Mouse (Mus musculus): ENCODE data around the gene RPS10-NUDT3. TPM values are rescaled to one million over a fixed set of nuclear protein-coding genes. Genes with fewer than 3 reads are reported as not detected.

The RPS10-NUDT3 gene
- polyA plus RNA-seq, 1 experiment from 2014 or later: not detected

GRCm38 (mm10) chr17:27579816-27580215, 55.2 kb downstream of the RPS10-NUDT3 start:
- Histone ChIP-seq H3K9ac (no peak overlapping the region), H3K4me3 (no peak overlapping the region), H3K9me3 (replicated peaks) (no peaks in the 10 kb centered on the region), H3K27ac (no peak overlapping the region), H3K36me3 (peaks cover 85% of the 10 kb centered on the region), H3K27me3 (no peaks in the 10 kb centered on the region), H3K4me1 (no peaks in the 10 kb centered on the region), H3K4me2 (replicated peaks) (no peak overlapping the region)
- ATAC-seq (ENCODE audit: low FRiP score): no peak
- WGBS: 94% methylated on average over 8 of the region's 8 CpGs

DNA sequence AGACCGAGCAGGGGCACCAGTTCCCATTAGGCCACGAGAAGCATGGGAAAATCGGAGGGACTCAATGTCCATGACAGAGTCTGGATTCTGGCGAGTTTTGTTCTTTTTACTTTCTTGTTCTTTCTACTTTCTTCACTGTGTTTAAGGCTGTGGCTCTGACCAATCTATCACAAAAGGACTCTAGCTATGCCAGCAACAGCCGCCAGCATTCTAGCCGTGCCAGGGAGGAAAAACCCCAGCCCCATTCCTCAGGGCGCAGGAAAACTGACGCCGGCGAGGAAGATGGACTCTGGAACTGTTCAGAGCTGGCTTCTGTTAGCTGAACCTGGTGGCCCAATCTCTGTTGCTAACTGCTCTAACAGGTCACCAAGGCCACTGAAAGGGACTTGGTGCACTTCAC, 56.5 kb downstream of the RPS10-NUDT3 start:
- no peak overlapping the region for H3K9ac ChIP-seq
- H3K9me3 ChIP-seq (replicated peaks): no peaks in the 10 kb centered on the region
- peaks cover 85% of the 10 kb centered on the region for H3K36me3 ChIP-seq
- no peaks in the 10 kb centered on the region for H3K4me1 ChIP-seq
- WGBS: 91% methylated on average over 10 of the region's 10 CpGs
- no peak overlapping the region for H3K27ac ChIP-seq
- no peaks in the 10 kb centered on the region for H3K27me3 ChIP-seq
- no peak overlapping the region for H3K4me3 ChIP-seq
- no peak for ATAC-seq (ENCODE audit: low FRiP score)
- no peak overlapping the region for H3K4me2 ChIP-seq (replicated peaks)

GRCm38 (mm10) chr17:27577468-27577867, 57.6 kb downstream of the RPS10-NUDT3 start:
- no peak overlapping the region for H3K4me2 ChIP-seq (replicated peaks)
- H3K36me3 ChIP-seq: peaks cover 80% of the 10 kb centered on the region
- no peaks in the 10 kb centered on the region for H3K9me3 ChIP-seq (replicated peaks)
- H3K4me1 ChIP-seq: no peaks in the 10 kb centered on the region
- H3K4me3 ChIP-seq: no peak overlapping the region
- no peak overlapping the region for H3K27ac ChIP-seq
- no peak; the same call in 1 of the 2 replicates for ATAC-seq (ENCODE audit: low FRiP score)
- H3K9ac ChIP-seq: no peak overlapping the region
- WGBS: 72% methylated on average over 6 of the region's 6 CpGs
- H3K27me3 ChIP-seq: no peaks in the 10 kb centered on the region

DNA sequence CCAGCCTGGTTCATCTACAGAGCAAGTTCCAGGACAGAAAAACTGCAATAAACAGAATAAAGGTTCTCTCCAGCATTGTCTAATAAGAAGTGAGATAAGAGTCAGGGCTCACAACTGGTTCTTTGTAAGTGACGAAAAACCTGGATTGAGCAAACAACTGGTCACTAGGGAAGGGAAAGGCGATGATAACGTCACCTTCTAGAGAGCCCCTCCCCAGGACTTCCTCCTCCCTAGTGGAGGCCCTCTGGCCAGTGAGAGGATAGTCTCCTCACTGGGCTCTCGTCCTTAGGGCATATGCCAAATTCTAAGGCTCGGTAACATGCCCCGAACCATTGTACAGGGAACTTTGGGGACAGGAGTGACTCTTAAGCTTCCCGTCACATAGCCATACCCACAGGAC, 59.0 kb downstream of the RPS10-NUDT3 start:
- ATAC-seq (ENCODE audit: low FRiP score): no peak
- H3K4me2 ChIP-seq (replicated peaks): no peak overlapping the region
- H3K9ac ChIP-seq: no peak overlapping the region
- H3K27me3 ChIP-seq: no peaks in the 10 kb centered on the region
- H3K36me3 ChIP-seq: peaks cover 66% of the 10 kb centered on the region
- no peaks in the 10 kb centered on the region for H3K4me1 ChIP-seq
- H3K9me3 ChIP-seq (replicated peaks): no peaks in the 10 kb centered on the region
- no peak overlapping the region for H3K27ac ChIP-seq
- WGBS: 89% methylated on average over 7 of the region's 7 CpGs
- no peak overlapping the region for H3K4me3 ChIP-seq

- ATAC-seq (ENCODE audit: low FRiP score): no peak
- Histone ChIP-seq H3K9me3 (replicated peaks) (no peaks in the 10 kb centered on the region), H3K36me3 (peaks cover 58% of the 10 kb centered on the region), H3K4me3 (no peak overlapping the region), H3K27ac (no peak overlapping the region), H3K4me2 (replicated peaks) (no peak overlapping the region), H3K4me1 (no peaks in the 10 kb centered on the region), H3K27me3 (no peaks in the 10 kb centered on the region), H3K9ac (no peak overlapping the region)
- WGBS: 90% methylated on average over 10 of the region's 10 CpGs
Observed at GRCm38 (mm10) chr17:27575116-27575776, 59.8 kb downstream of the RPS10-NUDT3 start.

DNA sequence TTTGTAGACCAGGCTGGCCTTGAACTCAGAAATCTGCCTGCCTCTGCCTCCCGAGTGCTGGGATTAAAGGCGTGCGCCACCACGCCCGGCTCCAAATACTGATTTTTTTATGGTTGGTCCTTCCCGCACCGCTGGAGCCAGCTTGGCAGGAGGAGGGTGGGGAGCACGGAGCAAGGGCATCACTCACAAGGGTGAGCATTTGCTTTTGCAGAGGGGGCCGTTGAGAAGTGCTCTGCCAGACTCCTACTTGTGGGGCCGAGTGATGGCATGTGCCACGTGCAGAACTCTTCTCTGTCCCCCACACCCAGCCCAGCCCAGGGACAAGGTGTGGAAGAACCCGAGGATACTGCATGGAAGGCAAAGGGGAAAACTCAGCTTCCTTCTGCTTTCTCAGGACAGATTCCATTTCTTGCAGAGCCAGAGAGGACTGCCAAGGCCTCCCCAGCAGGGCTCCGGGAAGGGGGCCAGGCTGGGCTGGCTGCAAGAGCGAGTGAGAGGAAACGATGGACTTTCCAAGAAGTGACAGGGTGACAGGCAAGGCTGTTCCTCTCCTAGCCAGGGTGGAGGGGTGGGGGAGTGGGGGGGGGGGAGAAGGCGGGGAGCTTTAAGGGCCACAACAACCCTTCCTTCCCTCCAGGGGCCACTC, 60.4 kb downstream of the RPS10-NUDT3 start:
- Histone ChIP-seq H3K4me3 (no peak overlapping the region), H3K4me1 (no peaks in the 10 kb centered on the region), H3K27me3 (no peaks in the 10 kb centered on the region), H3K27ac (no peak overlapping the region), H3K9ac (no peak overlapping the region), H3K4me2 (replicated peaks) (no peak overlapping the region), H3K36me3 (peaks cover 53% of the 10 kb centered on the region), H3K9me3 (replicated peaks) (no peaks in the 10 kb centered on the region)
- no peak for ATAC-seq (ENCODE audit: low FRiP score)
- 93% methylated on average over 15 of the region's 16 CpGs for WGBS

DNA sequence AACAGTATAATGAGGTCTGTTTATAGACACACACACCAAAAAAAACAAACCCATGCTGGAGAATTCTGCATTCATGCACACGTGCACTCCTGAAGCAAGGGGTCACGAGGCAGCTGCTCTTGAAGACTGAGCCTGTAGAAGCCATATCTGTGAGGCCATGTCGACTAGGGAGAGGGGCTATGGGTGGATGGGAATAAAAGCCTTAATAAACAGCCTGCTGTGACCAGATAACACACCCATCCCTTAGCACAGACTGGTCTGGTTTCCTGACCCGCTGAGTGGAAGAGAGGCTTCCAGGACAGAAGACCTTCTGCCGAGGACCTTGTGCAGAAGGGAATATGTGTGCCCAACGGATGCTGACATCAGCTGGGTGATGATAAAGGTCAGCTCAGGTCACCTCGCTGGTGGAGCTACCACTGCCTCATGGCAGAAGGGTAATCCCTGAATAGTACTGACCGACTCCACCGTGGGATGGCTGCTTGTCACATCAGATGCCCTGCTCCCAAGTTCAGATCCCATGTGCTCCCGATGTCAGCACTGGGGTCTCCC, 61.2 kb downstream of the RPS10-NUDT3 start:
- no peak overlapping the region for H3K4me2 ChIP-seq (replicated peaks)
- H3K9ac ChIP-seq: no peak overlapping the region
- no peak for ATAC-seq (ENCODE audit: low FRiP score)
- peaks cover 45% of the 10 kb centered on the region for H3K36me3 ChIP-seq
- no peaks in the 10 kb centered on the region for H3K27me3 ChIP-seq
- H3K9me3 ChIP-seq (replicated peaks): no peaks in the 10 kb centered on the region
- no peaks in the 10 kb centered on the region for H3K4me1 ChIP-seq
- no peak overlapping the region for H3K27ac ChIP-seq
- WGBS: 90% methylated on average over 10 of the region's 10 CpGs
- no peak overlapping the region for H3K4me3 ChIP-seq

- no peak for ATAC-seq (ENCODE audit: low FRiP score)
- H3K27ac ChIP-seq: no peak overlapping the region
- H3K9me3 ChIP-seq (replicated peaks): no peaks in the 10 kb centered on the region
- WGBS: 80% methylated on average over 8 of the region's 8 CpGs
- no peak overlapping the region for H3K4me2 ChIP-seq (replicated peaks)
- H3K36me3 ChIP-seq: peaks cover 27% of the 10 kb centered on the region
- no peaks in the 10 kb centered on the region for H3K27me3 ChIP-seq
- H3K4me1 ChIP-seq: peaks cover 4% of the 10 kb centered on the region
- no peak overlapping the region for H3K4me3 ChIP-seq
- no peak overlapping the region for H3K9ac ChIP-seq
Observed at GRCm38 (mm10) chr17:27571315-27571714, 63.7 kb downstream of the RPS10-NUDT3 start.

GRCm38 (mm10) chr17:27568228-27568627, 66.8 kb downstream of the RPS10-NUDT3 start:
- no peak overlapping the region for H3K4me3 ChIP-seq
- H3K9me3 ChIP-seq (replicated peaks): no peaks in the 10 kb centered on the region
- H3K9ac ChIP-seq: no peak overlapping the region
- 87% methylated on average over 5 of the region's 5 CpGs for WGBS
- H3K36me3 ChIP-seq: peaks cover 5% of the 10 kb centered on the region
- peaks cover 20% of the 10 kb centered on the region for H3K4me1 ChIP-seq
- no peak overlapping the region for H3K27ac ChIP-seq
- H3K4me2 ChIP-seq (replicated peaks): no peak overlapping the region
- ATAC-seq (ENCODE audit: low FRiP score): no peak
- no peaks in the 10 kb centered on the region for H3K27me3 ChIP-seq

GRCm38 (mm10) chr17:27565942-27566267, 69.1 kb downstream of the RPS10-NUDT3 start:
- Histone ChIP-seq H3K4me2 (replicated peaks) (peak overlapping the region; percentile 90), H3K9me3 (replicated peaks) (no peaks in the 10 kb centered on the region), H3K4me1 (peaks cover 25% of the 10 kb centered on the region), H3K27me3 (no peaks in the 10 kb centered on the region), H3K36me3 (peaks cover 9% of the 10 kb centered on the region; the same call in 1 of the 2 replicates), H3K27ac (peak overlapping the region; percentile 25; the same call in 1 of the 2 replicates), H3K4me3 (peak overlapping the region; percentile 60), H3K9ac (peak overlapping the region; percentile 66)
- peak; percentile 49 for ATAC-seq (ENCODE audit: low FRiP score)
- WGBS: under 1% methylated on average over 13 of the region's 13 CpGs

DNA sequence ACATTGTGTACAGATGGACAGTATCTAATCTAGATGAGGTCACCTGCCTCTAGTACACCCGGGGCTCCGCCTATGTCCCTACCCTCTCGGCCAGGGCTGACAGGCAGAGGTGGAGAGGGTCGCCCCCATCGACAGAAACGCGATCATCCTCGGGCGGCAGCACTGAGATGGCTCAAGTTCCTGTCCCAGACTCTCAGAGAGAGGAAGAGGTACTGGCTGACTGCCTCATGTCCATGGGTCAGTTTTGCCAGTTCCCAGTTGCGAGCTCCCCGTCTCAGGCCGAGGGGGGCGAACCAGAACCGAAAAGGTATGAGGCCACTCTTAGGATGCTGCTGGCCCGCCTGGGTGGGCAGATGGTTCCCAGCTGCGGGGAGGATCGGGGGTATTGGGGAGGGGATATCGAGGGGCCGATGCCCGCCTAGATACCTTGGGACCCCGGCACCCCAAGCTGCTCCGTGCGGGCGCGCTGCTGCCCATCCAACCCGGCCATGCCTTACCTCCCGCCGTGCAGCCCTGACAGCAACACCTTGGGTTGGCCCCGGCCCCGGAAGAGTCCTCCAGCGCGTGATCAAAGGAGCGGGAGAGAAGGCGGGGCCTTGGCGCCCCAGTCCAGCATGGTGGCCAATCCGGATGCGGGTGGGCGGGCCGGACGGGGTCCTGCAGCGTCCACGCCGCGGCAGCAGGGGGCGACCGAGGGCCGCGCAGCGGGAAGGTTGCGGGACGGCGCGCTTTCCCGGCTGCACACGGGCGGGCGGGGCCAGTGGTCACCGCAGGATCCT, 69.7 kb downstream of the RPS10-NUDT3 start, which contains the start of gene AI413582:
Gene AI413582 (minus strand): TSS at position 594 of the 779 bp plus-strand sequence.
- Histone ChIP-seq H3K27me3 (no peaks in the 10 kb centered on the region), H3K4me3 (peak within 1 kb of the TSS; percentile 60), H3K9ac (peak within 1 kb of the TSS; percentile 67), H3K4me1 (peaks cover 25% of the 10 kb centered on the region), H3K4me2 (replicated peaks) (peak within 1 kb of the TSS; percentile 90), H3K36me3 (peaks cover 12% of the 10 kb centered on the region; the same call in 1 of the 2 replicates), H3K27ac (peak within 1 kb of the TSS; percentile 62), H3K9me3 (replicated peaks) (no peaks in the 10 kb centered on the region)
- 0% methylated on average over 57 of the region's 58 CpGs for WGBS
- peak; percentile 95 for ATAC-seq (ENCODE audit: low FRiP score)
